Mouse (Mus musculus) cerebellum, adult 8-10 months (tissue): ENCODE measurements around the gene Slc6a4.

Experiments used
- DNase-seq: peaks from one replicate; pipeline ENCODE4 v3.0.0; 2022

The Slc6a4 gene

DNA sequence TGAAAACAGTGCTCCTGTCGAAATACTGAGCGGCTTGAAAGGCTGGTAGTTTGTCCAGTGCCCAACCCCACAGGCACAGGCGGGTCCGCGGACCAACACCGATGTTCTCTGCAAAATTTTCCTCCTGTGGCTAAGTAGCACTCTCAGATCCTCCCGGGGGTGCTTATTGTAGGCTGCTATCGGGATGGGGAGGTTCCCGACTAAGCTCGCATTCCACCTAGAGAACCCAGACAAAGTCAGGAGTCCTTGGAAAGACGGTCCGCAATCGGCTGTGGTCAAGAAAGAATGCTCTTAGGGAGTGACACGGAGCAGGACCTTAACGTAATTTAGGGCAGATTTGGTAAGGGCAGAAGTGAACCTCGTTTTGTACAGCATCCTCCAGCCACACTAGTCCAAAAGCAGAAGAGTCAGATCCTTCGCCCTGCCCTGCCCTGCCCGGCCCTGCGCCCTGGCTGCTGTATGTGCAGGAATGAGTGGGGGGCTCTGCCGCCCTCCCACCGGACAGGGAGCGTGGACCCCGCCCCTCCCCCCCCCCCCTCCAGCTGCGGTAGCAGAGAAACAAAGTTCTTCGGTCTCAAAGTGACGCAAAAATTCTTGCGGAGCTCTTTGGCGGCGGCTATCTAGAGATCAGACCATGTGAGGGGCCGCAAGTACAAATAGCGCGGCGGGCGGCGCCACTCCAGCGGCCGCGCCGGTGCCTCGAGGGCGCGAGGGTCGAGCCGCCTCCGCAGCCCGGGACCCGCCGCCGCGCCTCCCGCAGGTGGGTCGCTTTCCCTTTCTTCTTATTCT lies at the start of gene Slc6a4:
Gene Slc6a4, plus strand, starts transcription at position 688 of the 789 bp plus-strand sequence.
- DNase-seq = no peak

- DNase-seq = no peak
These were observed 44.9 kb upstream of the Slc6a4 start for GRCm38 (mm10) chr11:76953536-76953935.

DNA sequence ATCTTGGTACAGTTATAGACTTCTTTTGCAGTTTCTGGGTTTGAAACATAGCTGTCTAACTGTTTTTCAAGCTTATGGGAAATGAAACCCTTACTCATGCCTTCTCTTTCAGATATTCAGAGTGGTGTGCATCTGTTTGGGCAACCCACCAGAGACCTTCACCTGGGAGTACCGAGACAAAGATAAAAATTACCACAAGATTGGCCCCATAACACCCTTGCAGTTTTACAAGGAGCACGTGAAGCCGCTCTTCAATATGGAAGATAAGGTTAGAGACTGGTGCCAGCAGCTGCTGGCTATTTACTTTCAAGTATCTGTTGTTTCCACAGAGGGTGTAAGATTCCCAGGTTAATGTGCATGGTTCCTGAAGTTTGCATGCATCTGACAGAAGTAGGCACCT lies 32.7 kb upstream of the Slc6a4 start:
- DNase-seq = no peak

GRCm38 (mm10) chr11:76970328-76970727 lies 28.1 kb upstream of the Slc6a4 start:
- no peak for DNase-seq

DNA sequence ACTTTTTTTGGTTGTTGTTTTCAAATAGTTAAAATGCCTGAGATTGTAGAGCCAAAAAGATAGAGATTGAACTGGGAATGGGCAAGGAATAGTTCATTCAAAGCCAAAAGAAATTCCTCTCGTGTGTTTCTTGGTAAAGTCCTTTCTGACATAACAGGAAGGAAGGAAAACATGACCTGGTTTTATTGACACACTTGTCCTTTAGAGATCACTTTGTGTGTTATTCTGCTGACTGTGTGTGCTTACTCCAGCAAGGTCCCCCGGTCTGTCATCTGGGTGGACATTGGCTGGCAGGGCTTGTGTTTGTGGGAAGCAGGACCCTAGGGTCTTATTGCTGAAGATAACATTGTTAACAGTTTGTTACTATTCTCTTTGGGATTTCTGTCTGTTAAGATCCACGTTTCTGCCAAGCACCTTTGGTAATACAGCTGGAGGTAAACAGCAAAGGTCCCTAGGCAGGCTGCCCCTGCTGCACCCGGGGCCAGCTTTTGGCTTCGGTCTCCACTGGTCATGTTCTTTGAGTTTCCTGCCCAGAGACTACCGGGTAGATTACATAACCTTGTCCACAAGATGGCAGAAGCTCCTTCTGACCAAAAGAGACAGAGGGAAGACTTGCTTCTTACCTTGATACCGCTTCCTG lies 23.6 kb upstream of the Slc6a4 start:
- no peak for DNase-seq

GRCm38 (mm10) chr11:76981570-76982141 lies 16.7 kb upstream of the Slc6a4 start:
- no peak for DNase-seq

DNA sequence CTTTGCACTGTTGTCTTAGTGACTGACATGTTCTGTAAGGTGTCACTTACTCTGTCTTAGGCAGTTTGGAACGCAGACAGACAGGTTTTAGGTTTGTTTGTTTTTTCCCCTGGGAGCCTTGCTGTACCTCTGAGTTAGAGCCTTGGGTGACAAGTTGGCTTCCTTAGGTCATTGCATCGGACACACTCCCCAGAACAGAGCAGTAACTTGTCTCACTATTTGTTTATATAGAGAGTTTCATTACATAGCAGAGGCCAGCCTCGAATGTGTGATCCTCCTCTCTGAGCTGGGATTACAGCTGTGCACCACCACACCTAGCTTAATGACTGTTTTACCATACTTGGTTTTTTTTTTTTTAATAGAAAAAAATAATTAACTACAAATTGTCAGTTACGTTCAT lies 16.0 kb upstream of the Slc6a4 start:
- DNase-seq = no peak

- DNase-seq = no peak
These were observed 14.8 kb upstream of the Slc6a4 start for GRCm38 (mm10) chr11:76983641-76984040.

DNA sequence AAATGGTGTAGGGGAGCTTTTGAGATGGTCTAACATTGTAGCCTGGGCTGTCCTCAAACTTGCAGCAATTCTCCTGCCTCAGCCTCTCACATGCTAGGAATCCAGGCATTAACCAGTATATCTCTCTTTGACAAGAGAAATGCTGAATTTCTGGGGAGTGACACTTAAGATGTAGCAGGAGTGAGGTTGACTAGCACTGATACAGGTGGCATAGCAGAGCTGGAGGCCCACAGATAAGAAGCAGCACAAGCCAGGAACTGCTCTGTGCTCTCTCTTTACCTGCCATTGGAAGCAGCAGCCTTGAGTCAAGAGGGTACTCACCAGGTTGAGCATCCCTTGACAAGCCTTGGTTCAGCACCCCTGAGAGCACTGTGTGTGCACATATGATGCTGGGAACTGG lies 14.2 kb upstream of the Slc6a4 start:
- no peak for DNase-seq

- no peak for DNase-seq
These were observed 7.6 kb upstream of the Slc6a4 start for GRCm38 (mm10) chr11:76990839-76991238.

GRCm38 (mm10) chr11:76992886-76993285 lies 5.5 kb upstream of the Slc6a4 start:
- no peak for DNase-seq

GRCm38 (mm10) chr11:76995966-76996672 lies 2.3 kb upstream of the Slc6a4 start:
- DNase-seq = no peak

DNA sequence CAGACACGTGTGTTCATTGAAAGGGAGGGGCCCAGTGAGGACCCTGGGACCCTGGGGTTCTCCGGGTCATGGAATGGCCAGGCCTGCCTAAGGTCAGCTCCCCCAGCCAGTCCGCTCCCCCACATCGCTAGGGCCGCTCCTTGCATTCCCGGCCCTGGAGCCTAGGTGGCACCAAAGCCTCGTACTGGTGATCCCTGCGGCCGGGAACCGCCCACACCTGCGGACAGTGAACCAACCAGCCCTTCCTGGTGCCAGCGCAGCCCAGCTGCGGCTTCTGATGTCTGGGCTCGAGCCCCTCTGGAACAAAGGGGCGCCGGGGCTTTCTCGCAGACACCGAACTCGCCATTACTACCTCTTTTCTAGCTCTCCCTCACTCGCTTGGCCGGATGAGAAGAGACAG lies 1.1 kb upstream of the Slc6a4 start:
- peak; percentile 72 for DNase-seq

- no peak for DNase-seq
These were observed 363 bp downstream of the Slc6a4 start for GRCm38 (mm10) chr11:76998705-76999226.

DNA sequence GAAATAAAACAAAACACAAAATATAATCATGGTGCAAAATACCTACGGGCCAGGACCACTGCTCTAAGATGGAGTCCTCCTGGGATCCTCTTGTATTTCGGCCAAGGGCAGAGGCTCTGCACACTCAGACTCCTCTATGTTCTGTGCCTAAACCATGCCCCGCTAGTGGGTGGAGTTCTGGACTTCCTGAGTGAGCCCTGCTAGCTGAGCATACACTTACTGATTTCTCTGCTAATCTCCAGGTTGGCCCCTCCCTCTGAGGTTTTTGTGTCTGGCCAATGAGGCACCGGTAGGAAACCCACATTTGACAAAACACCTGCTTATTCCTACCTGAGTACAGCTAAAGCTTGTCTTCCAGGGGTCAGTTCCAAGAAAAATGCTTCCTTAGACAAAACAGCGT lies 2.3 kb downstream of the Slc6a4 start:
- no peak for DNase-seq

DNA sequence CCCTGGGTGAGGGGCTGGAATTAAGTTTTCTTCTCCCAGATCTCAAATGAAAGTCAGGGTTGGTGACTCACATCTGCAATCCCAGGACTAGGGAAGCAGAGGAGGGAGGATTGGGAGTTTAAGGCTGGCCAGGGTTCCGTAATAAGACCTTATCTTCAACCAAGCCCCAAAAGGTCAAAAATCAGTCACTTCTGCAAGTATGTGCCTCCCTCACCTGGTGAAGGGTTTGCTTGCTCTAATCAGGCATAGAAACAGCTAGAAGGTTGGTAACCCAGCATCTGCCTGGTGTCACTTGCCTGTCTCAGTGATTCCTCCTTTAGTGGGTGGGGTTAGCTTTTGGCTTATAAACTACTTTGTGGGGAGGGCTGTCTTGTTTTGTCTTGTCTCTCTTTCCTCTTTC lies 4.0 kb downstream of the Slc6a4 start:
- no peak for DNase-seq

DNA sequence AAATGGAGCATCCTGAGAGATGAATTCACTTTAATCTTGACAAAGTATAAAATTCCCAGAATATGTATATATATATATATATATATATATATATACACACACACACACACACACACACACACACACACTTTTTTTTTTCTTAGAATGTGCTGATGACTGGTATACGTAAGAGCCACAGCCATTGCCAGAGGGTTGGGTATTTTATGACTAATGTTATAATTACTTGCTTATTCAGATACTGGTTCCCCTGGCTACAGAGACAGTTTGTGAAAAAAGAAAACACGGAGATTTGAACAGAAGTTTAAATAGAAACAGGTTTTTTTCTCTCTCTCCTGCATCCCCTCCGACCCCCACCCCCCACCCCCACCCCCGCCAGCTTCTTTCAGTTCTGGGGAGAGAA lies 7.5 kb downstream of the Slc6a4 start:
- no peak for DNase-seq

- peak; percentile 9 for DNase-seq
These were observed 8.2 kb downstream of the Slc6a4 start for GRCm38 (mm10) chr11:77006616-77007015.

GRCm38 (mm10) chr11:77009069-77010025 lies 10.9 kb downstream of the Slc6a4 start:
- no peak for DNase-seq

DNA sequence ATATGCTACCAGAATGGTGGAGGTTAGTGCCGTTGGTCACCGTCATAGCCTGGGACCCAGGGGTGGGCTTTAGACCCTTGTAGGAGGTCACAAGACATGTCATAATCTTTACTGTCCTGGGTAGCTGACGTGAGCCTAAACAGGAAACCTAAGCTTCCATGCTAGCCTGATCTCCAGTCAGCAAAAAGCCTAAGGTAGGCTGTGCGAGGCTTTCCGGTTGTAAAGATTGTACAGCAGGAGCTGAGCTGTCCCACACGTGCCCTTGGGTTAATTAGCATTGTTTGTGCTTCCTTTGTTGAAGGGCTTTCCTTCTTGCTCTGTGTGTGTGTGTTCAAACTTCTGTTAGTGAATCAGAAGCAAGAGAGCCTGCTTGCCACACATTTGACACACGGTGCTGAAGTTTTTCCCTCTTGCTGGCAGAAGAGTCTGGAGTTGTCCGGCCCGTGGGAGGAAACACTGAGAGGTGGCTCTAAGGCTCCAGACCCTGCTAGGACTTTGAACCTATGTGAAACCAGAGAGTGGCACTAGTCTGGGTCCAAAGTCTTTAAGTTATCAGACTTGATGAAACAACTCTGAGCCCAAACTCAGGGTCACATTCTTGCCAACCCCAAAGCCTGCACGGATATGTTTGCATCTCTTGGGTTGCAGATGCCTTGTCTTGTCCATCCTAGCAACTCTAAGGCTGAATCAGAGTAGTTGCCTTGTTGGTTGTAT lies 12.5 kb downstream of the Slc6a4 start:
- DNase-seq = no peak

DNA sequence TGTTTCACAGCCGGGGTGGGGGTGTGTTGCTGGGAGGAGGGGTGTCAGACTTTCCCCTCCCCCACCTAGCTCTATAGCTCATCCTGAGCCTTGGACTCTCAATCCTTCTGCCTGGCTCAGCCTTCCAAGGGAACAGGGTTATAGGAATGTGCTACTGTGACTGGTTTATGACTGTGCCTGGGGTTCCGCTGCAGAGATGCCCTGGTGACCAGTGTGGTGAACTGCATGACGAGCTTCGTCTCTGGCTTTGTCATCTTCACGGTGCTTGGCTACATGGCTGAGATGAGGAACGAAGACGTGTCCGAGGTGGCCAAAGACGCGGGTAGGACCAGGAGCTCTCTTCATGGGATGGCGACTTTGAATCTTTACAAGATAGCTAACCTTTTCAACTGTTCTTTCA lies 19.6 kb downstream of the Slc6a4 start:
- no peak for DNase-seq
